Mouse (Mus musculus): Measurements from ENCODE around the gene Grb10. TPM values are rescaled to one million over a fixed set of nuclear protein-coding genes. Genes with fewer than 3 reads are reported as not detected.

The Grb10 gene
- polyA plus RNA-seq, 1 experiment, result 27.2 TPM

DNA sequence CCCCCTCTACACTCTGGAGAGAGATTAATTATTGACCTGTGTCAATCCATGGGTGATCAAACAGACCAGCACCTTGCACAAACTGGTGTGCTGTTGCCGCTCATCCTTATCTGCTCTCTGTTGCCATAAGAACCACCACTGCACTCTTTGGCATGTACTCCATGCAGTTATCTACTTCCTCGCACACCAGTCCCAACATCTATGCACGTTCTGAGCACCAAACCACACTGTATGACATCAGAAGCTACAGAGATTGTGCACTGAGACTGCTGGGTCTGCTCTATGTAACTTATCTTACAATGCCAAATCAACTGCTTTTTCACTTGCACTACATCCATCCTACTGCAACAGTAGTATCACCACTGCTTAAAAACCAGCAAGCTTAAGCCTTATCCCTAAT is 28.4 kb downstream of the Grb10 start:
- H3K4me1 ChIP-seq (ENCODE audit: control insufficient read depth, insufficient read depth, low read length), result no peaks in the 10 kb centered on the region
- TF ChIP-seq POLR2A (IDR thresholded peaks at IDR 0.05; ENCODE audit: extremely low read depth, insufficient read depth, low read length), result no peak
- TF ChIP-seq CTCF (IDR thresholded peaks at IDR 0.05; ENCODE audit: extremely low read depth, insufficient read depth, low read length), result no peak
- H3K27ac ChIP-seq (ENCODE audit: insufficient read depth, low read length), result no peak overlapping the region
- H3K4me3 ChIP-seq (ENCODE audit: insufficient read depth, low read length), result no peak overlapping the region

DNA sequence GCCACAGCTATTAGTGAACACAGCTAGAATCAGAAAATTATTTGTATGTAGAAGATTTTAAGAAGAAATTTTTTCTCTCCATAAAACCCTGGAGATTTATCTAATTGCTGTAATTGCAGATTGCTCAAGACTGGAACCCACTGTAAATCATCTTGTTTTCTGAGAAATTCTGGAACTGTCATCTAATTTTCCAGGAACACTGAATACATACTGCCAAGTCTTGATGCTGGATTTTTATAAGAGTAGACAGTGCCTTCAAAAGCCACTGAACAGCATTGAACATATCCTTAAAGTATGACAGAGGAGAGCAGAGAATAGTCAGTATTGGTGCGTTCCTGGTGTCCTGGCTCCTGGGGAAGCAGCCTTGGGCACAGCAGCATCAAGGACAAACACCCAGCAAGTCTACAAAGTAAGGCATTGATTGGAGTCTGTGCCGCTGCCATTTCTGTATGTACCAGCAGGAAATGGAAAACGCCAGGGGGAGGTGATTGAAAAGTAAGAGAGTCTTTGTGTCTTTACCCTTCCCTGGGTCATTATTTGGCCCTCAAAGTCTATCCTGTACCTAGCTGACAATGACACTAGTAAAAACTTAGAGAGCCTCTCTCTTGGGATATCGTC is 38.1 kb downstream of the Grb10 start:
- no peaks in the 10 kb centered on the region for H3K4me1 ChIP-seq (ENCODE audit: control insufficient read depth, insufficient read depth, low read length)
- no peak for TF ChIP-seq CTCF (IDR thresholded peaks at IDR 0.05; ENCODE audit: extremely low read depth, insufficient read depth, low read length)
- TF ChIP-seq POLR2A (IDR thresholded peaks at IDR 0.05; ENCODE audit: extremely low read depth, insufficient read depth, low read length), result no peak
- no peak overlapping the region for H3K27ac ChIP-seq (ENCODE audit: insufficient read depth, low read length)
- H3K4me3 ChIP-seq (ENCODE audit: insufficient read depth, low read length), result no peak overlapping the region

DNA sequence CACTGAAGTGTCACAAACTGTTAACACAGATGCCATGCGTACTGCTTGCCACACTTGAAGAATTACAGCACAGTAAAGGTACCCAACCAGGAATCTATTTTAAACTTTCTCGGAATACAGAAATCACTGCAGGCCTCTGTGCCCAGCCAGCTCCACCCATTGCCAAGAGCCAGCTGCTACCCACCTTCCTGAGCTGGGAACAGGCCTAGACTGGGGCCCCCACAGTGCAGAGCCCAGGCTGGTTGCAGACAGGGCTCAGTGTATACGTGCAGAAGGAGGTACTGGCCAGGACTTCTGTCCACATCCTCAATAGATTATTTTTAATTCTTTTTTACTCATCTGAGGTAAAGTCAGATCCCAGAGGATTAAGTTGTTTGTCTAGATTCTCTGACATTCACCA is 39.6 kb downstream of the Grb10 start:
- H3K27ac ChIP-seq (ENCODE audit: insufficient read depth, low read length), result no peak overlapping the region
- H3K4me1 ChIP-seq (ENCODE audit: control insufficient read depth, insufficient read depth, low read length), result no peaks in the 10 kb centered on the region
- no peak overlapping the region for H3K4me3 ChIP-seq (ENCODE audit: insufficient read depth, low read length)
- TF ChIP-seq CTCF (IDR thresholded peaks at IDR 0.05; ENCODE audit: extremely low read depth, insufficient read depth, low read length), result no peak
- TF ChIP-seq POLR2A (IDR thresholded peaks at IDR 0.05; ENCODE audit: extremely low read depth, insufficient read depth, low read length), result no peak

DNA sequence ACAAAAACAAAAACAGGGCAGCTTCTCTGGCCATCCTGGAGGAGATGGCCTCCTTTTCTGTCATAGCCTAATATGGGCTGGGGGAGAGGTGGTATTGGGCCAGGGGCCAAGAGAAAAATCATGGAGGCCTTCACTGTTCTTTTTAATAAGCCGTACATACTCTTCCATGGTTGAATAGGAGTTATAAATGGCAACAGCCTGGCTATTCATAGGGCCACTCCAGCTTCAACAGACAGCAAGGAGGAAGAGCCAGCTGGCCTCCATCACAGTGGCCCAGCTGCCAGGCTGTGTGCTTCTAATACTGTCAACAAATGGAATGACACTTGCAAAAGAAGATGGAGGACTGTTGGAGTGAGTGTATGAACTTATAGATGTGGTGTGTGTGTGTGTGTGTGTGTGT is 41.4 kb downstream of the Grb10 start:
- no peaks in the 10 kb centered on the region; the same call in 1 of the 2 replicates for H3K4me1 ChIP-seq (ENCODE audit: control insufficient read depth, insufficient read depth, low read length)
- TF ChIP-seq POLR2A (IDR thresholded peaks at IDR 0.05; ENCODE audit: extremely low read depth, insufficient read depth, low read length), result no peak
- no peak overlapping the region for H3K4me3 ChIP-seq (ENCODE audit: insufficient read depth, low read length)
- H3K27ac ChIP-seq (ENCODE audit: insufficient read depth, low read length), result no peak overlapping the region

GRCm38 (mm10) chr11:11995371-11995770 is 43.1 kb downstream of the Grb10 start:
- TF ChIP-seq CTCF (IDR thresholded peaks at IDR 0.05; ENCODE audit: extremely low read depth, insufficient read depth, low read length), result no peak
- no peak for TF ChIP-seq POLR2A (IDR thresholded peaks at IDR 0.05; ENCODE audit: extremely low read depth, insufficient read depth, low read length)

GRCm38 (mm10) chr11:11993807-11994206 is 44.7 kb downstream of the Grb10 start:
- H3K4me3 ChIP-seq (ENCODE audit: insufficient read depth, low read length), result no peak overlapping the region
- no peak overlapping the region for H3K27ac ChIP-seq (ENCODE audit: insufficient read depth, low read length)
- TF ChIP-seq CTCF (IDR thresholded peaks at IDR 0.05; ENCODE audit: extremely low read depth, insufficient read depth, low read length), result no peak
- no peak for TF ChIP-seq POLR2A (IDR thresholded peaks at IDR 0.05; ENCODE audit: extremely low read depth, insufficient read depth, low read length)
- H3K4me1 ChIP-seq (ENCODE audit: control insufficient read depth, insufficient read depth, low read length), result no peaks in the 10 kb centered on the region; the same call in 1 of the 2 replicates

More at GRCm38 (mm10) chr11:11995371-11995770, 43.1 kb downstream of the Grb10 start:
- no peak overlapping the region for H3K27ac ChIP-seq (ENCODE audit: insufficient read depth, low read length)
- no peaks in the 10 kb centered on the region; the same call in 1 of the 2 replicates for H3K4me1 ChIP-seq (ENCODE audit: control insufficient read depth, insufficient read depth, low read length)
- no peak overlapping the region for H3K4me3 ChIP-seq (ENCODE audit: insufficient read depth, low read length)

DNA sequence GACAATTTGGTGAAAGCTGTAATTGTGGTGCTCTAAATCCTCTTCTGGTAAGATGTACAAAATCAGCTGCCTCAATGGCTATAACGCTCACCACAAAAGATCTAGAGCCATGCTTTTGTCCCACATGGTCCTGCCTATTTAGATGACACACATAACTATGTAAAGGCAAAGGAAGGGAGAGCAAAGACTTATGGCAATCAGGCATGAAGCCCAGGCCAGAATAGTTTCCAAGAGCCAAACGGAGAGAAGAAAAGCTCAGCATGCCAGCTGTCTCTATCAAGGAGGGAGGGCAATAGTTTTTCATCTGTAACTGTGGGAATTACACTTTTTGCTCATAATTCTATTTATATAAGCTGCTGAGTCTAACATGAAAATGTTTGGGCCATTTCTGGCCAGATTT is 45.3 kb downstream of the Grb10 start:
- TF ChIP-seq POLR2A (IDR thresholded peaks at IDR 0.05; ENCODE audit: extremely low read depth, insufficient read depth, low read length) (no peak), CTCF (IDR thresholded peaks at IDR 0.05; ENCODE audit: extremely low read depth, insufficient read depth, low read length) (no peak)
- Histone ChIP-seq H3K4me3 (ENCODE audit: insufficient read depth, low read length) (no peak overlapping the region), H3K27ac (ENCODE audit: insufficient read depth, low read length) (no peak overlapping the region), H3K4me1 (ENCODE audit: control insufficient read depth, insufficient read depth, low read length) (no peaks in the 10 kb centered on the region; the same call in 1 of the 2 replicates)

GRCm38 (mm10) chr11:11989850-11990249 is 48.6 kb downstream of the Grb10 start:
- Histone ChIP-seq H3K4me1 (ENCODE audit: control insufficient read depth, insufficient read depth, low read length) (no peaks in the 10 kb centered on the region; the same call in 1 of the 2 replicates), H3K27ac (ENCODE audit: insufficient read depth, low read length) (no peak overlapping the region), H3K4me3 (ENCODE audit: insufficient read depth, low read length) (no peak overlapping the region)
- TF ChIP-seq POLR2A (IDR thresholded peaks at IDR 0.05; ENCODE audit: extremely low read depth, insufficient read depth, low read length), result no peak
- no peak for TF ChIP-seq CTCF (IDR thresholded peaks at IDR 0.05; ENCODE audit: extremely low read depth, insufficient read depth, low read length)

GRCm38 (mm10) chr11:11987233-11987632 is 51.2 kb downstream of the Grb10 start:
- no peak overlapping the region for H3K4me3 ChIP-seq (ENCODE audit: insufficient read depth, low read length)
- H3K4me1 ChIP-seq (ENCODE audit: control insufficient read depth, insufficient read depth, low read length), result no peaks in the 10 kb centered on the region; the same call in 1 of the 2 replicates
- TF ChIP-seq POLR2A (IDR thresholded peaks at IDR 0.05; ENCODE audit: extremely low read depth, insufficient read depth, low read length), result no peak
- no peak for TF ChIP-seq CTCF (IDR thresholded peaks at IDR 0.05; ENCODE audit: extremely low read depth, insufficient read depth, low read length)
- H3K27ac ChIP-seq (ENCODE audit: insufficient read depth, low read length), result no peak overlapping the region

DNA sequence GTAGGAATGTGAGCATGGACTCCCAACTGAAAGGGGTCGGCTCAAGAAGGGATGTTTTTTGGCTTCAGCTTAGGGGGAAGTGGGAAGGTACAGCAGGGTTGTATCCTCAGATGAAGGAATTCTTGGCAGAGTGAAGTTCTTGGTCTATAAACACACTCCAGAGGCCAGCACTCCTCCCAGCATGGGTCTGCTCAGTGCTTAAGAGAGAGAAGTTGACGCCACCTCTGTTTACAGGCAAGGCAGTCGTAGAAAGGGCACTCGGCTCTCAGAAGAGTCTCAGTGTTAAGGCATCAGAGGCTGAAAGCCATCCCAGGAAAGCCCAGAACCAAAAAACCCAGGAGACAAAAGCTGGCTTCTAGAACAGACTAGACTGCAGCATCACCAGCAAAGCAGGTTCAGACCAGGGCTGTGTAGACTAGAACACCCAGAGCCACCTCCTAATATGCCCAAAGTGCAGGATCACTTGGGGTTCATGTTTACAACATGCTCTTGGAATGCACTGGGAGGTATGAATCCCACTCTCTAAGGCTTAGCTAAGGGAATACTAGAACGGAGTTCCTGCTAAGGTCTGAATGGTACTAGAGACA is 59.8 kb downstream of the Grb10 start:
- Histone ChIP-seq H3K27ac (ENCODE audit: insufficient read depth, low read length) (no peak overlapping the region), H3K4me1 (ENCODE audit: control insufficient read depth, insufficient read depth, low read length) (no peaks in the 10 kb centered on the region)
- TF ChIP-seq POLR2A (IDR thresholded peaks at IDR 0.05; ENCODE audit: extremely low read depth, insufficient read depth, low read length), result no peak
- no peak for TF ChIP-seq CTCF (IDR thresholded peaks at IDR 0.05; ENCODE audit: extremely low read depth, insufficient read depth, low read length)

More for the DNA sequence above, 59.8 kb downstream of the Grb10 start:
- no peak overlapping the region for H3K4me3 ChIP-seq (ENCODE audit: insufficient read depth, low read length)

Measured in cortical plate, adult 2 months (tissue).